Mouse (Mus musculus): ENCODE data around the gene Zfp446. TPM values are rescaled to one million over a fixed set of nuclear protein-coding genes. Genes with fewer than 3 reads are reported as not detected.

Gene Zfp446
- polyA plus RNA-seq, 1 experiment from 2014 or later = 5.0 TPM

- Histone ChIP-seq H3K4me3 (no peak overlapping the region), H3K27me3 (no peaks in the 10 kb centered on the region), H3K9me3 (replicated peaks) (no peaks in the 10 kb centered on the region), H3K27ac (no peak overlapping the region), H3K36me3 (no peaks in the 10 kb centered on the region), H3K4me1 (replicated peaks) (peaks cover 4% of the 10 kb centered on the region; the same call in 1 of the 2 replicates), H3K9ac (no peak overlapping the region), H3K4me2 (no peak overlapping the region)
- no peak for ATAC-seq (replicated peaks; ENCODE audit: insufficient number of reproducible peaks, insufficient read depth, low FRiP score, low read depth)
- WGBS = 32% methylated on average over 4 of the region's 4 CpGs
Observed at GRCm38 (mm10) chr7:12959718-12960117, 17.9 kb upstream of the Zfp446 start.

- peak; percentile 72 for ATAC-seq (replicated peaks; ENCODE audit: insufficient number of reproducible peaks, insufficient read depth, low FRiP score, low read depth)
Observed at GRCm38 (mm10) chr7:12961511-12962141, 16.0 kb upstream of the Zfp446 start.

GRCm38 (mm10) chr7:12965678-12966091 is 12.0 kb upstream of the Zfp446 start, which contains the start of gene Zfp324:
Gene Zfp324 (plus strand): TSS chr7:12965838.
- Histone ChIP-seq H3K27me3 (no peaks in the 10 kb centered on the region), H3K4me1 (replicated peaks) (peaks cover 21% of the 10 kb centered on the region), H3K4me3 (peak within 1 kb of the TSS; percentile 80), H3K9ac (peak within 1 kb of the TSS; percentile 89), H3K36me3 (peaks cover 21% of the 10 kb centered on the region), H3K9me3 (replicated peaks) (no peaks in the 10 kb centered on the region), H3K4me2 (peak within 1 kb of the TSS; percentile 93), H3K27ac (peak within 1 kb of the TSS; percentile 85)
- ATAC-seq (replicated peaks; ENCODE audit: insufficient number of reproducible peaks, insufficient read depth, low FRiP score, low read depth) = peak; percentile 87
- WGBS = under 1% methylated on average over 23 of the region's 23 CpGs

More at GRCm38 (mm10) chr7:12961511-12962141, 16.0 kb upstream of the Zfp446 start:
- peak overlapping the region; percentile 62 for H3K4me3 ChIP-seq
- H3K36me3 ChIP-seq = no peaks in the 10 kb centered on the region
- peak overlapping the region; percentile 70 for H3K9ac ChIP-seq
- H3K4me1 ChIP-seq (replicated peaks) = peaks cover 12% of the 10 kb centered on the region
- no peaks in the 10 kb centered on the region for H3K27me3 ChIP-seq
- H3K9me3 ChIP-seq (replicated peaks) = no peaks in the 10 kb centered on the region
- H3K27ac ChIP-seq = peak overlapping the region; percentile 85
- peak overlapping the region; percentile 80 for H3K4me2 ChIP-seq
- 2% methylated on average over 29 of the region's 29 CpGs for WGBS

GRCm38 (mm10) chr7:12966104-12966845 is 11.4 kb upstream of the Zfp446 start:
- H3K4me3 ChIP-seq = peak overlapping the region; percentile 80
- H3K4me2 ChIP-seq = peak overlapping the region; percentile 93
- ATAC-seq (replicated peaks; ENCODE audit: insufficient number of reproducible peaks, insufficient read depth, low FRiP score, low read depth) = peak; percentile 44
- WGBS = under 1% methylated on average over 29 of the region's 29 CpGs
- H3K27me3 ChIP-seq = no peaks in the 10 kb centered on the region
- peak overlapping the region; percentile 89 for H3K9ac ChIP-seq
- peaks cover 27% of the 10 kb centered on the region for H3K36me3 ChIP-seq
- peak overlapping the region; percentile 85 for H3K27ac ChIP-seq
- H3K9me3 ChIP-seq (replicated peaks) = no peaks in the 10 kb centered on the region
- H3K4me1 ChIP-seq (replicated peaks) = peaks cover 17% of the 10 kb centered on the region

GRCm38 (mm10) chr7:12970906-12971305 is 6.7 kb upstream of the Zfp446 start:
- no peak for ATAC-seq (replicated peaks; ENCODE audit: insufficient number of reproducible peaks, insufficient read depth, low FRiP score, low read depth)
- WGBS = 92% methylated on average over 25 of the region's 25 CpGs
- peaks cover 39% of the 10 kb centered on the region for H3K36me3 ChIP-seq
- no peaks in the 10 kb centered on the region for H3K9me3 ChIP-seq (replicated peaks)
- no peak overlapping the region for H3K4me3 ChIP-seq
- H3K4me1 ChIP-seq (replicated peaks) = peaks cover 10% of the 10 kb centered on the region
- H3K9ac ChIP-seq = no peak overlapping the region
- no peak overlapping the region for H3K4me2 ChIP-seq
- no peaks in the 10 kb centered on the region for H3K27me3 ChIP-seq
- no peak overlapping the region for H3K27ac ChIP-seq

GRCm38 (mm10) chr7:12978931-12979722 is 1.5 kb downstream of the Zfp446 start:
- Histone ChIP-seq H3K27me3 (no peaks in the 10 kb centered on the region), H3K9ac (no peak overlapping the region), H3K4me2 (peak overlapping the region; percentile 85), H3K27ac (peak overlapping the region; percentile 98), H3K9me3 (replicated peaks) (no peaks in the 10 kb centered on the region), H3K4me1 (replicated peaks) (peaks cover 20% of the 10 kb centered on the region), H3K36me3 (no peaks in the 10 kb centered on the region), H3K4me3 (no peak overlapping the region)
- 76% methylated on average over 18 of the region's 18 CpGs for WGBS
- no peak for ATAC-seq (replicated peaks; ENCODE audit: insufficient number of reproducible peaks, insufficient read depth, low FRiP score, low read depth)

GRCm38 (mm10) chr7:12979776-12980175 is 2.1 kb downstream of the Zfp446 start:
- no peaks in the 10 kb centered on the region for H3K9me3 ChIP-seq (replicated peaks)
- H3K27ac ChIP-seq = no peak overlapping the region
- no peak overlapping the region for H3K9ac ChIP-seq
- no peak for ATAC-seq (replicated peaks; ENCODE audit: insufficient number of reproducible peaks, insufficient read depth, low FRiP score, low read depth)
- no peaks in the 10 kb centered on the region for H3K27me3 ChIP-seq
- no peak overlapping the region for H3K4me2 ChIP-seq
- H3K4me3 ChIP-seq = no peak overlapping the region
- 67% methylated on average over 6 of the region's 6 CpGs for WGBS
- peaks cover 20% of the 10 kb centered on the region for H3K4me1 ChIP-seq (replicated peaks)
- no peaks in the 10 kb centered on the region for H3K36me3 ChIP-seq

- Histone ChIP-seq H3K9ac (no peak overlapping the region), H3K27me3 (no peaks in the 10 kb centered on the region), H3K27ac (no peak overlapping the region), H3K9me3 (replicated peaks) (no peaks in the 10 kb centered on the region), H3K4me2 (no peak overlapping the region), H3K4me3 (no peak overlapping the region), H3K4me1 (replicated peaks) (peaks cover 20% of the 10 kb centered on the region), H3K36me3 (no peaks in the 10 kb centered on the region)
- ATAC-seq (replicated peaks; ENCODE audit: insufficient number of reproducible peaks, insufficient read depth, low FRiP score, low read depth) = no peak
- WGBS = 84% methylated on average over 7 of the region's 7 CpGs
Observed at GRCm38 (mm10) chr7:12980291-12980690, 2.6 kb downstream of the Zfp446 start.

GRCm38 (mm10) chr7:12985724-12986123 is 8.1 kb downstream of the Zfp446 start:
- Histone ChIP-seq H3K27me3 (no peaks in the 10 kb centered on the region), H3K27ac (no peak overlapping the region), H3K9me3 (replicated peaks) (no peaks in the 10 kb centered on the region), H3K9ac (no peak overlapping the region), H3K4me1 (replicated peaks) (no peaks in the 10 kb centered on the region), H3K4me3 (no peak overlapping the region), H3K4me2 (no peak overlapping the region), H3K36me3 (no peaks in the 10 kb centered on the region)
- WGBS = 63% methylated on average over 1 of the region's 1 CpGs
- no peak for ATAC-seq (replicated peaks; ENCODE audit: insufficient number of reproducible peaks, insufficient read depth, low FRiP score, low read depth)

- WGBS = 81% methylated on average over 8 of the region's 8 CpGs
- H3K27ac ChIP-seq = no peak overlapping the region
- 0 out of 2 replicates have a peak, but pooled peaks cover 6% of the 10 kb centered on the region for H3K27me3 ChIP-seq
- no peaks in the 10 kb centered on the region for H3K9me3 ChIP-seq (replicated peaks)
- no peak overlapping the region for H3K4me3 ChIP-seq
- ATAC-seq (replicated peaks; ENCODE audit: insufficient number of reproducible peaks, insufficient read depth, low FRiP score, low read depth) = no peak
- H3K36me3 ChIP-seq = no peaks in the 10 kb centered on the region
- no peak overlapping the region for H3K4me2 ChIP-seq
- H3K9ac ChIP-seq = no peak overlapping the region
- no peaks in the 10 kb centered on the region for H3K4me1 ChIP-seq (replicated peaks)
Observed at GRCm38 (mm10) chr7:12986906-12987305, 9.3 kb downstream of the Zfp446 start.
